Mouse (Mus musculus): ENCODE data around the gene Cdiptos. TPM values are rescaled to one million over a fixed set of nuclear protein-coding genes. Genes with fewer than 3 reads are reported as not detected.

The Cdiptos gene
- total and polyA plus RNA-seq, 3 experiments = 0.47 to 0.97 TPM; not detected in 1

DNA sequence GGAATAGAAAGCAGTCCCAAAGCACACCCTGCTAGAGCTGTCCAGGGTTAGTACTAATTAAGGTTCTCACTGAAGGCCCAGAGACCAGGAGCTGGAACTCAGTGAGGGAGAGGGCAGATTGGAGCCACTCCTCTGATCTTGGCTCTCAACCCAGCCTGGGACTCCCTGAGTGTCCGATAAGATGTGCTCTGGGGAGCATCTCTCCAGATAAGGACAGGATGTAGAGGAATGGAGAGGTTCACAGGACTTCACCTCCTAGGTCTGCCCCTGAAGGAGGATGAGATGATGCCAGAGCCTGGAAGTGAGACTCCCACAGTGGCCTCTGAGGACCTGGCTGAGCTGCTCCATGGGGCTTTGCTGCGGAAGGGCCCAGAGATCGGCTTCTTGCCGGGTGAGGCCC is 24.2 kb downstream of the Cdiptos start:
- Histone ChIP-seq H3K9me3 (replicated peaks; ENCODE audit: low read length) (peaks cover 6% of the 10 kb centered on the region), H3K27ac (ENCODE audit: insufficient read depth, low read depth) (no peak overlapping the region), H3K4me1 (ENCODE audit: control insufficient read depth in 1 of 2, insufficient read depth in 2 of 2) (peaks cover 10 to 60% of the 10 kb centered on the region in 2 experiments), H3K36me3 (replicated peaks in 1 of 2; ENCODE audit: control insufficient read depth in 1 of 2, insufficient read depth in 1 of 2, low read length in 1 of 2) (peaks cover 23 to 86% of the 10 kb centered on the region in 2 experiments), H3K79me2 (replicated peaks; ENCODE audit: control insufficient read depth, extremely low read depth, insufficient read depth, poor library complexity, severe bottlenecking) (no peaks in the 10 kb centered on the region), H3K27me3 (replicated peaks) (no peaks in the 10 kb centered on the region), H3K9ac (ENCODE audit: insufficient read depth, low read depth) (no peak overlapping the region), H3K4me3 (replicated peaks in 1 of 3; ENCODE audit: low read depth in 2 of 3, low read length in 2 of 3, poor library complexity in 1 of 3) (no peak overlapping the region), H3K4me2 (ENCODE audit: insufficient read depth, low read depth, poor library complexity, severe bottlenecking) (no peak overlapping the region)
- dilution Hi-C loops (cut with MboI; ENCODE audit: extremely low pct_ligation_motif_present, extremely low pct_unique_long_range_greater_than_20kb, low sequenced_read_pairs) = no loop called here
- in situ Hi-C loops (cut with MboI; ENCODE audit: low pct_ligation_motif_present, low pct_unique_long_range_greater_than_20kb, low sequenced_read_pairs) = no loop called here
- DNase-seq (ENCODE audit: extremely low read depth) = no peak
- no peak for TF ChIP-seq JUN (IDR thresholded peaks at IDR 0.05; ENCODE audit: insufficient read depth, low read depth, low read length)
- no peak for TF ChIP-seq JUND (conservative IDR thresholded peaks at IDR 0.05; ENCODE audit: low read depth, low read length)
- no peak for TF ChIP-seq TBP (conservative IDR thresholded peaks at IDR 0.05; ENCODE audit: low read depth, low read length)
- TF ChIP-seq NELFE (IDR thresholded peaks at IDR 0.05; ENCODE audit: low read depth, low read length) = no peak
- TF ChIP-seq CHD1 (IDR thresholded peaks at IDR 0.05; ENCODE audit: low read depth, low read length) = no peak
- TF ChIP-seq ETS1 (conservative IDR thresholded peaks at IDR 0.05; ENCODE audit: low read depth, low read length) = no peak
- TF ChIP-seq ZC3H11A (IDR thresholded peaks at IDR 0.05; ENCODE audit: low read depth, low read length) = no peak
- no peak for TF ChIP-seq PAX5 (IDR thresholded peaks at IDR 0.05; ENCODE audit: low read length)
- no peak for TF ChIP-seq MYC (IDR thresholded peaks at IDR 0.05; ENCODE audit: low read depth, low read length)
- TF ChIP-seq USF2 (conservative IDR thresholded peaks at IDR 0.05; ENCODE audit: low read depth, low read length) = no peak
- no peak for TF ChIP-seq EP300 (IDR thresholded peaks at IDR 0.05; ENCODE audit: low read length)
- TF ChIP-seq MAX (IDR thresholded peaks at IDR 0.05; ENCODE audit: low read length) = no peak
- TF ChIP-seq E2F4 (IDR thresholded peaks at IDR 0.05; ENCODE audit: insufficient replicate concordance, low read depth, low read length) = no peak

DNA sequence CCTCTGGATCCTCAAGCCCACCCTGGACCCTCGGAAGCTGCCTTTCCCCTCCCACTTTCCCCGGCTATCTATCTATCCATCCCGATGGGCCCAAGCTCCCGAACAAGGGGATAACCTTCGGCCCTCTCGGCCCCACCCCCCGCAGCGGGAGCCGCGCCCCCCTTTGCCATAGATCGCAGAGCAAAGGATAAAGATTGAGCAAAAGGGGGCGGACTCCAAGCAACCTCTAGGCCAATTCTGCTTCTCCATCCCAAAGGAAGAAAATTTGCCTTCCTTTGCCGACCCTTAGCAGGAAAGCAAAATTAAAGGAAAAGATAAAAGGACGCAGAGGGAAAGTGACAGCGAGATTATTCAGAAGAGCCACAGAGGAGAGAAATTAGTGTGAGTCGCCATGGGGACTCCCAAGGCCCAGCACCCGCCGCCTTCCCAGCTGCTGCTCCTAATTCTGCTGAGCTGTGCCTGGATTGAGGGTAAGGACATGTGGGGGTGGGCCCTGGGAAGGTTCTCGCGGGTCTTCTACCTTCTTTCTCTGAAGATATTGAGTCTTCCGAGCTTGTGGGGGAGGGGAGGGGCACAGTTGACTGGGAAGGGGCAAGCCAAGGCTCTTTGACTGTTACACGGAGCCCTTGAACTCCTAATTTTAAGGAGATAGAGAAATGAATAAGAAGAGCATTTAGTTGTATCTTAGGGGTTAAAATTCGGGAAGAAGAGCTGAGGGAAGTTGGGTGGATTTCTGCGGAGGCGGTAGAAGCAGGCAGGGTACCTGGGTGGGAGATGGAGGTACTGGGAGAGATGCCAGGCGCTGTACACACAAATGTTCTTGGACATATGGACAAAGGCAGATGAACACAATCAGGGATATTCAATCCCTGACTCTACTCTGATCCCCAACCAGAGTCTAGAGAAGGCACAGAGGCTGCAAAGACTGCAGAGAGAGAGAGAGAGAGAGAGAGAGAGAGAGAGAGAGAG is 25.0 kb downstream of the Cdiptos start:
- no peak for DNase-seq (ENCODE audit: extremely low read depth)
- in situ Hi-C loops (cut with MboI; ENCODE audit: low pct_ligation_motif_present, low pct_unique_long_range_greater_than_20kb, low sequenced_read_pairs) = no loop called here
- peaks cover 22 to 86% of the 10 kb centered on the region in 2 experiments for H3K36me3 ChIP-seq (replicated peaks in 1 of 2; ENCODE audit: control insufficient read depth in 1 of 2, insufficient read depth in 1 of 2, low read length in 1 of 2)
- no peaks in the 10 kb centered on the region for H3K79me2 ChIP-seq (replicated peaks; ENCODE audit: control insufficient read depth, extremely low read depth, insufficient read depth, poor library complexity, severe bottlenecking)
- dilution Hi-C loops (cut with MboI; ENCODE audit: extremely low pct_ligation_motif_present, extremely low pct_unique_long_range_greater_than_20kb, low sequenced_read_pairs) = no loop called here
- no peaks in the 10 kb centered on the region for H3K27me3 ChIP-seq (replicated peaks)
- H3K9me3 ChIP-seq (replicated peaks; ENCODE audit: low read length) = peaks cover 6% of the 10 kb centered on the region
- H3K4me3 ChIP-seq (replicated peaks in 1 of 3; ENCODE audit: low read depth in 2 of 3, low read length in 2 of 3, poor library complexity in 1 of 3) = no peak overlapping the region
- H3K9ac ChIP-seq (ENCODE audit: insufficient read depth, low read depth) = no peak overlapping the region
- peaks cover 10 to 65% of the 10 kb centered on the region in 2 experiments for H3K4me1 ChIP-seq (ENCODE audit: control insufficient read depth in 1 of 2, insufficient read depth in 2 of 2)
- no peak overlapping the region for H3K4me2 ChIP-seq (ENCODE audit: insufficient read depth, low read depth, poor library complexity, severe bottlenecking)
- H3K27ac ChIP-seq (ENCODE audit: insufficient read depth, low read depth) = no peak overlapping the region
- no peak for TF ChIP-seq TBP (conservative IDR thresholded peaks at IDR 0.05; ENCODE audit: low read depth, low read length)
- no peak for TF ChIP-seq GABPA (IDR thresholded peaks at IDR 0.05; ENCODE audit: insufficient replicate concordance, low read depth, low read length)
- TF ChIP-seq PAX5 (IDR thresholded peaks at IDR 0.05; ENCODE audit: low read length) = no peak
- no peak for TF ChIP-seq CTCF (conservative IDR thresholded peaks at IDR 0.05 in 1 of 2, IDR thresholded peaks at IDR 0.05 in 1 of 2; ENCODE audit: low read depth in 2 of 2, low read length in 2 of 2)
- no peak for TF ChIP-seq KAT2A (IDR thresholded peaks at IDR 0.05; ENCODE audit: insufficient replicate concordance, low read length)
- no peak for TF ChIP-seq MYC (IDR thresholded peaks at IDR 0.05; ENCODE audit: low read depth, low read length)
- TF ChIP-seq CHD1 (IDR thresholded peaks at IDR 0.05; ENCODE audit: low read depth, low read length) = no peak
- no peak for TF ChIP-seq NRF1 (IDR thresholded peaks at IDR 0.05; ENCODE audit: low read depth, low read length)
- no peak for TF ChIP-seq MXI1 (IDR thresholded peaks at IDR 0.05; ENCODE audit: low read depth, low read length)
- no peak for TF ChIP-seq SIN3A (IDR thresholded peaks at IDR 0.05; ENCODE audit: low read length)
- no peak for TF ChIP-seq MAFK (IDR thresholded peaks at IDR 0.05; ENCODE audit: insufficient replicate concordance, low read length)
- no peak for TF ChIP-seq NELFE (IDR thresholded peaks at IDR 0.05; ENCODE audit: low read depth, low read length)
- TF ChIP-seq ETS1 (conservative IDR thresholded peaks at IDR 0.05; ENCODE audit: low read depth, low read length) = no peak
- TF ChIP-seq RCOR1 (conservative IDR thresholded peaks at IDR 0.05; ENCODE audit: low read depth, low read length) = no peak
- TF ChIP-seq MAZ (IDR thresholded peaks at IDR 0.05; ENCODE audit: low read depth, low read length) = no peak
- TF ChIP-seq RAD21 (IDR thresholded peaks at IDR 0.05; ENCODE audit: low read depth, low read length) = no peak
- no peak for TF ChIP-seq E2F4 (IDR thresholded peaks at IDR 0.05; ENCODE audit: insufficient replicate concordance, low read depth, low read length)
- no peak for TF ChIP-seq TCF12 (IDR thresholded peaks at IDR 0.05; ENCODE audit: low read depth, low read length)
- TF ChIP-seq BHLHE40 (IDR thresholded peaks at IDR 0.05; ENCODE audit: low read depth, low read length) = no peak
- TF ChIP-seq MAX (IDR thresholded peaks at IDR 0.05; ENCODE audit: low read length) = no peak
